Mouse (Mus musculus) forebrain, postnatal 0 days (tissue): ENCODE measurements around the gene Zmynd8. TPM values are rescaled to one million over a fixed set of nuclear protein-coding genes. Genes with fewer than 3 reads are reported as not detected.

Experiments used
- ATAC-seq: fragments of 200-750 bp; cut with Nextera tagmentation; 2 replicates; pipeline ENCODE4 v1.8.0; 2017; ENCODE audit warnings: mild to moderate bottlenecking, moderate library complexity
- DNase-seq: peaks from one replicate; pipeline ENCODE4 v3.0.0-alpha.2; 2015
- H3K27ac ChIP-seq: fragments of 300-500 bp; sonication (generic); 2 replicates; pipeline ENCODE4 v1.5.1; 2014; ENCODE audit warnings: low read depth, mild to moderate bottlenecking, antibody characterized with exemption, low read length, moderate library complexity, mixed read lengths
- H3K27me3 ChIP-seq: fragments of 300-500 bp; sonication (generic); 2 replicates; pipeline ENCODE4 v1.6.1; 2014; ENCODE audit warnings: mild to moderate bottlenecking, low read length, mixed read lengths; ENCODE audit not compliant: insufficient read depth
- H3K36me3 ChIP-seq: fragments of 300-500 bp; sonication (generic); 2 replicates; pipeline ENCODE4 v1.6.1; 2014; ENCODE audit warnings: mild to moderate bottlenecking, moderate library complexity; ENCODE audit not compliant: insufficient read depth
- H3K4me1 ChIP-seq: fragments of 300-500 bp; sonication (generic); 2 replicates; pipeline ENCODE4 v1.6.1; 2014; ENCODE audit warnings: antibody characterized with exemption; ENCODE audit not compliant: insufficient read depth
- H3K4me2 ChIP-seq: fragments of 300-500 bp; sonication (generic); 2 replicates; pipeline ENCODE4 v1.6.1; 2014; ENCODE audit warnings: low read depth, mild to moderate bottlenecking, moderate library complexity
- H3K4me3 ChIP-seq: fragments of 300-500 bp; sonication (generic); 2 replicates; pipeline ENCODE4 v1.5.1; 2014; ENCODE audit warnings: low read depth, low read length, mixed read lengths
- H3K9ac ChIP-seq: fragments of 300-500 bp; sonication (generic); 2 replicates; pipeline ENCODE4 v1.6.1; 2014; ENCODE audit warnings: mild to moderate bottlenecking
- H3K9me3 ChIP-seq: fragments of 300-500 bp; sonication (generic); 2 replicates; pipeline ENCODE4 v1.6.1; 2016; ENCODE audit warnings: low read length
- CTCF ChIP-seq: sonication (generic); IDR thresholded peaks from 2 replicates; pipeline ENCODE4 v1.5.1; 2016; ENCODE audit warnings: antibody characterized with exemption, control low read depth, low read depth
- WGBS: fragments of 180-500 bp; shearing (Covaris S2); extraction: QIAGEN DNeasy Blood & Tissue Kit; methylation state at CpG from one replicate; pipeline ENCODE4 v1.1.7; 2014; 5-methylcytosine and 5-hydroxymethylcytosine counted together
- polyA plus RNA-seq: library from polyadenylated mRNA; unstranded; fragments of >200 nt; fragmentation: Nextera tagmentation; extraction: Ambion mirVana; gene quantifications from 2 replicates; pipeline ENCODE4 v1.2.1, GENCODE M21; 2015
- total RNA-seq: library from RNA; depleted of rRNA; stranded (reverse); fragments of >200 nt; gene quantifications from 2 replicates; pipeline ENCODE4 v1.2.3, GENCODE M21; 2014

Gene Zmynd8
- total and polyA plus RNA-seq, 2 experiments from 2014 or later, result 45.7 to 63.5 TPM

- no peak overlapping the region for H3K27ac ChIP-seq
- DNase-seq (no peak), ATAC-seq (no peak)
- 87% methylated on average over 13 of the region's 13 CpGs for WGBS
- no peak overlapping the region for H3K9ac ChIP-seq
- no peak overlapping the region for H3K4me3 ChIP-seq
- no peak for TF ChIP-seq CTCF
- no peak overlapping the region for H3K4me2 ChIP-seq
- no peaks in the 10 kb centered on the region for H3K36me3 ChIP-seq
- H3K27me3 ChIP-seq, result no peaks in the 10 kb centered on the region
- 0 out of 2 replicates have a peak, but pooled peaks cover 5% of the 10 kb centered on the region for H3K4me1 ChIP-seq
- H3K9me3 ChIP-seq, result no peaks in the 10 kb centered on the region
Observed at GRCm38 (mm10) chr2:165759421-165759985, 139.3 kb downstream of the Zmynd8 start.

- 12% methylated on average over 5 of the region's 5 CpGs for WGBS
- ATAC-seq, result peak; percentile 69
Observed at GRCm38 (mm10) chr2:165758534-165758933, 140.3 kb downstream of the Zmynd8 start.

GRCm38 (mm10) chr2:165757799-165758198 lies 141.0 kb downstream of the Zmynd8 start:
- Histone ChIP-seq H3K4me3 (no peak overlapping the region), H3K27ac (no peak overlapping the region), H3K27me3 (no peaks in the 10 kb centered on the region), H3K4me1 (0 out of 2 replicates have a peak, but pooled peaks cover 5% of the 10 kb centered on the region), H3K9me3 (no peaks in the 10 kb centered on the region), H3K9ac (no peak overlapping the region), H3K36me3 (no peaks in the 10 kb centered on the region), H3K4me2 (no peak overlapping the region)
- DNase-seq (peak; percentile 52), ATAC-seq (peak; percentile 40; the same call in 1 of the 2 replicates)
- WGBS, result 66% methylated on average over 15 of the region's 15 CpGs
- TF ChIP-seq CTCF, result peak; percentile 1; the same call in 1 of the 2 replicates

More at GRCm38 (mm10) chr2:165758534-165758933, 140.3 kb downstream of the Zmynd8 start:
- Histone ChIP-seq H3K4me3 (no peak overlapping the region), H3K27me3 (no peaks in the 10 kb centered on the region), H3K4me1 (0 out of 2 replicates have a peak, but pooled peaks cover 5% of the 10 kb centered on the region), H3K36me3 (no peaks in the 10 kb centered on the region), H3K9me3 (no peaks in the 10 kb centered on the region), H3K9ac (no peak overlapping the region), H3K27ac (no peak overlapping the region), H3K4me2 (no peak overlapping the region)
- TF ChIP-seq CTCF, result no peak
- DNase-seq, result peak; percentile 44

- Histone ChIP-seq H3K4me1 (no peaks in the 10 kb centered on the region), H3K36me3 (no peaks in the 10 kb centered on the region), H3K27ac (no peak overlapping the region), H3K4me2 (no peak overlapping the region), H3K9ac (no peak overlapping the region), H3K4me3 (no peak overlapping the region), H3K9me3 (no peaks in the 10 kb centered on the region), H3K27me3 (no peaks in the 10 kb centered on the region; the same call in 1 of the 2 replicates)
- TF ChIP-seq CTCF, result no peak
- WGBS, result 84% methylated on average over 4 of the region's 4 CpGs
- DNase-seq (no peak), ATAC-seq (no peak)
Observed at GRCm38 (mm10) chr2:165752704-165753103, 146.1 kb downstream of the Zmynd8 start.

- H3K27me3 ChIP-seq, result no peaks in the 10 kb centered on the region; the same call in 1 of the 2 replicates
- H3K9ac ChIP-seq, result no peak overlapping the region
- no peak overlapping the region for H3K27ac ChIP-seq
- WGBS, result 25% methylated on average over 7 of the region's 7 CpGs
- no peaks in the 10 kb centered on the region for H3K36me3 ChIP-seq
- no peak overlapping the region for H3K4me2 ChIP-seq
- H3K4me3 ChIP-seq, result no peak overlapping the region
- H3K9me3 ChIP-seq, result no peaks in the 10 kb centered on the region
- ATAC-seq, result peak; percentile 45
- no peaks in the 10 kb centered on the region for H3K4me1 ChIP-seq
- no peak for DNase-seq
- TF ChIP-seq CTCF, result peak; percentile 49
Observed at GRCm38 (mm10) chr2:165751068-165751467, 147.7 kb downstream of the Zmynd8 start.

GRCm38 (mm10) chr2:165748426-165748825 lies 150.4 kb downstream of the Zmynd8 start:
- Histone ChIP-seq H3K4me1 (peaks cover 8% of the 10 kb centered on the region; the same call in 1 of the 2 replicates), H3K9ac (no peak overlapping the region), H3K4me2 (no peak overlapping the region), H3K27me3 (no peaks in the 10 kb centered on the region; the same call in none of the 2 replicates), H3K9me3 (no peaks in the 10 kb centered on the region), H3K27ac (no peak overlapping the region), H3K36me3 (no peaks in the 10 kb centered on the region), H3K4me3 (no peak overlapping the region)
- no peak for TF ChIP-seq CTCF
- 22% methylated on average over 11 of the region's 11 CpGs for WGBS
- ATAC-seq (no peak), DNase-seq (no peak)

- ATAC-seq (no peak), DNase-seq (no peak)
- Histone ChIP-seq H3K4me3 (no peak overlapping the region), H3K4me1 (peaks cover 8% of the 10 kb centered on the region; the same call in 1 of the 2 replicates), H3K27me3 (no peaks in the 10 kb centered on the region; the same call in none of the 2 replicates), H3K9me3 (no peaks in the 10 kb centered on the region), H3K9ac (no peak overlapping the region), H3K36me3 (no peaks in the 10 kb centered on the region), H3K27ac (no peak overlapping the region), H3K4me2 (no peak overlapping the region)
- no peak for TF ChIP-seq CTCF
- WGBS, result 58% methylated on average over 7 of the region's 7 CpGs
Observed at GRCm38 (mm10) chr2:165747975-165748374, 150.8 kb downstream of the Zmynd8 start.
